Mouse (Mus musculus) liver, adult 2 months (tissue): ENCODE measurements around the gene S100a6. TPM values are rescaled to one million over a fixed set of nuclear protein-coding genes. Genes with fewer than 3 reads are reported as not detected.

Source experiments
- DNase-seq: peaks from one replicate; pipeline ENCODE4 v3.0.0-alpha.2; 2011; ENCODE audit warnings: low read depth, low spot score; ENCODE audit errors: extremely low read depth
- H3K27ac ChIP-seq: fragments of 200-500 bp; replicated peaks from 2 replicates; pipeline ENCODE4 v1.5.1; 2012; ENCODE audit warnings: low read depth, mild to moderate bottlenecking, control low read depth, inconsistent platforms, low read length; ENCODE audit not compliant: insufficient read depth
- H3K27me3 ChIP-seq: fragments of 200-500 bp; 2 replicates; pipeline ENCODE4 v1.6.1; 2012; ENCODE audit warnings: mild to moderate bottlenecking, moderate library complexity, low read length, inconsistent platforms; ENCODE audit not compliant: control insufficient read depth, insufficient read depth
- H3K36me3 ChIP-seq: fragments of 200-500 bp; 2 replicates; pipeline ENCODE4 v1.6.1; 2012; ENCODE audit warnings: low read length, inconsistent platforms; ENCODE audit not compliant: control insufficient read depth, insufficient read depth
- H3K4me1 ChIP-seq: fragments of 200-500 bp; 2 replicates; pipeline ENCODE4 v1.6.1; 2011; ENCODE audit warnings: low read length; ENCODE audit not compliant: control insufficient read depth, insufficient read depth
- H3K4me3 ChIP-seq: fragments of 200-500 bp; 2 replicates; pipeline ENCODE4 v1.5.1; 2011; ENCODE audit warnings: low read depth, mild to moderate bottlenecking, control low read depth, low read length, moderate library complexity; ENCODE audit not compliant: insufficient read depth
- H3K79me2 ChIP-seq: fragments of 200-500 bp; 2 replicates; pipeline ENCODE4 v1.6.1; 2012; ENCODE audit warnings: inconsistent platforms, mild to moderate bottlenecking, low read length, moderate library complexity; ENCODE audit not compliant: control insufficient read depth, insufficient read depth
- H3K9ac ChIP-seq: fragments of 200-500 bp; 2 replicates; pipeline ENCODE4 v1.6.1; 2012; ENCODE audit warnings: low read depth, mild to moderate bottlenecking, control low read depth, inconsistent platforms, low read length
- CTCF ChIP-seq: fragments of 200-500 bp; IDR thresholded peaks from 2 replicates; pipeline ENCODE4 v1.5.1; 2011; ENCODE audit warnings: low read depth, low read length, control low read depth
- POLR2A ChIP-seq: fragments of 200-500 bp; IDR thresholded peaks from 2 replicates; pipeline ENCODE4 v1.6.1; 2011; ENCODE audit warnings: low read length, control low read depth; ENCODE audit not compliant: insufficient read depth; ENCODE audit errors: extremely low read depth
- WGBS: fragments of 180-500 bp; shearing (Covaris S2); methylation state at CpG from one replicate; pipeline ENCODE4 v1.1.7; 2018; 5-methylcytosine and 5-hydroxymethylcytosine counted together
- polyA plus RNA-seq: library from polyadenylated mRNA; depleted of rRNA; stranded (reverse); fragments of >200 nt; gene quantifications from 2 replicates; pipeline ENCODE4 v1.2.3, GENCODE M21; 2012
- total RNA-seq: library from RNA; depleted of rRNA; stranded (reverse); fragments of >200 nt; gene quantifications from 2 replicates; pipeline ENCODE4 v1.2.3, GENCODE M21; 2014

The S100a6 gene
- total and polyA plus RNA-seq, 2 experiments: 2.4 to 8.1 TPM

GRCm38 (mm10) chr3:90587361-90588101, 25.2 kb upstream of the S100a6 start:
- Histone ChIP-seq H3K4me1 (no peaks in the 10 kb centered on the region), H3K27me3 (no peaks in the 10 kb centered on the region), H3K4me3 (no peak overlapping the region), H3K27ac (no peak overlapping the region), H3K9ac (no peak overlapping the region), H3K79me2 (no peaks in the 10 kb centered on the region), H3K36me3 (no peaks in the 10 kb centered on the region)
- TF ChIP-seq POLR2A (no peak), CTCF (no peak)
- DNase-seq: no peak
- 86% methylated on average over 14 of the region's 14 CpGs for WGBS

GRCm38 (mm10) chr3:90589390-90589789, 23.3 kb upstream of the S100a6 start:
- WGBS: 77% methylated on average over 6 of the region's 6 CpGs
- H3K36me3 ChIP-seq: no peaks in the 10 kb centered on the region
- TF ChIP-seq POLR2A: no peak
- no peak for TF ChIP-seq CTCF
- H3K4me1 ChIP-seq: no peaks in the 10 kb centered on the region
- H3K9ac ChIP-seq: no peak overlapping the region
- H3K27me3 ChIP-seq: no peaks in the 10 kb centered on the region
- H3K4me3 ChIP-seq: no peak overlapping the region
- no peak for DNase-seq
- no peaks in the 10 kb centered on the region for H3K79me2 ChIP-seq
- H3K27ac ChIP-seq: no peak overlapping the region

DNA sequence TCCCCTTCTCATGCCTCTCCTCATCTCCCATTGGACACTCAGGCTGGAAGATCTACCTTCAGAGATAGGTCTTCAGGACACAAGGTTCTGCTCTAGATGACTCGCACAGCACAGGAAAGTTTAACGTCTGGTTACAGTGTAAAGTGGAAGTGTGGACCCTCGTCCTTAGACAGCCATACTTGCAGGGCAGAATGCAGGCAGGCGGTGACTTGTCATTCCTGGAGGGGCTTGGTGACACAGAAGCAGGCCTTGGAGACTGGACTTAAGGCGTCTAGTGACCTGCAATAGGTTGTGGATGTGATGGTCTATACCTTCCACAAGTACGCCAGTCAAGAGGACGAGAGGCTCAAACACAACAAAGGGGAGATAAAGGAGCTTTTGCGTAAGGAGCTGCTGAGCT, 22.7 kb upstream of the S100a6 start, which contains the start of gene S100a2:
S100a2 (plus strand) TSS at position 301 of the 400 bp plus-strand sequence.
- WGBS: 89% methylated on average over 8 of the region's 8 CpGs
- H3K9ac ChIP-seq: no peak within 1 kb of the TSS
- no peaks in the 10 kb centered on the region for H3K4me1 ChIP-seq
- no peaks in the 10 kb centered on the region for H3K27me3 ChIP-seq
- TF ChIP-seq CTCF: no peak
- TF ChIP-seq POLR2A: no peak
- no peaks in the 10 kb centered on the region for H3K36me3 ChIP-seq
- no peak within 1 kb of the TSS for H3K27ac ChIP-seq
- no peak within 1 kb of the TSS for H3K4me3 ChIP-seq
- DNase-seq: no peak
- no peaks in the 10 kb centered on the region for H3K79me2 ChIP-seq

- TF ChIP-seq POLR2A (no peak), CTCF (no peak)
- DNase-seq: no peak
- Histone ChIP-seq H3K4me1 (no peaks in the 10 kb centered on the region), H3K27me3 (no peaks in the 10 kb centered on the region), H3K79me2 (no peaks in the 10 kb centered on the region), H3K4me3 (no peak overlapping the region), H3K36me3 (no peaks in the 10 kb centered on the region), H3K9ac (no peak overlapping the region), H3K27ac (no peak overlapping the region)
- 97% methylated on average over 1 of the region's 1 CpGs for WGBS
Measured at GRCm38 (mm10) chr3:90594466-90594865, 18.2 kb upstream of the S100a6 start.

GRCm38 (mm10) chr3:90595556-90595955, 17.1 kb upstream of the S100a6 start:
- Histone ChIP-seq H3K36me3 (no peaks in the 10 kb centered on the region), H3K79me2 (no peaks in the 10 kb centered on the region), H3K4me3 (no peak overlapping the region), H3K27ac (no peak overlapping the region), H3K9ac (no peak overlapping the region), H3K27me3 (no peaks in the 10 kb centered on the region), H3K4me1 (no peaks in the 10 kb centered on the region)
- 67% methylated on average over 5 of the region's 5 CpGs for WGBS
- TF ChIP-seq CTCF: no peak
- no peak for TF ChIP-seq POLR2A
- DNase-seq: no peak

DNA sequence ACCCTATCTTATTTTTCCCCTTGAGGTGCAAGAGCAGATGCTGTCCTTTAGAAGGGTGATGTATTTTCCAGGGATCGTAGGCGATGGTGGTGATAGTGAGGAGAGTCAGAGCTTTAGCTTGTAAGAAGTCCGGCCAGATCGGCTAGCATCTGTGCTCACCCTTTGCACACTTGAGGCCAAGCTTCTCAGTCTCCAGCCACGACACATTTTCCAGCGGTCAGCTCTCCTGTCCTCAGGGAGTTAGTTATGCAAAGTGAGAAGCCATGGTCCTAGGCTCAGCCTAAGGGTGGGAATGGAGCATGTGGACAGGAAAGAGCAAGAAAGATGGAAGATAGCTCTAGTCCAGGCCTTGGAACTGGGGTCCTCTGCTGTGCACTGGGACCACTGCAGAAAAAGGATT, 15.9 kb upstream of the S100a6 start:
- H3K79me2 ChIP-seq: no peaks in the 10 kb centered on the region
- no peak overlapping the region for H3K9ac ChIP-seq
- no peak overlapping the region for H3K27ac ChIP-seq
- TF ChIP-seq POLR2A: no peak
- TF ChIP-seq CTCF: no peak
- WGBS: 90% methylated on average over 6 of the region's 6 CpGs
- no peak overlapping the region for H3K4me3 ChIP-seq
- H3K27me3 ChIP-seq: no peaks in the 10 kb centered on the region
- no peak for DNase-seq
- H3K36me3 ChIP-seq: no peaks in the 10 kb centered on the region
- no peaks in the 10 kb centered on the region for H3K4me1 ChIP-seq
